Mouse (Mus musculus) urinary bladder, adult 18-20 months (tissue): ENCODE measurements at regions not wholly inside any gene's neighbourhood (a gene's known extent, or its start where the extent isn't known, plus 50 kb on each side); places are given as distances from the start of the nearest gene placed in this dataset.

Source experiments
- DNase-seq, 2 experiments: peaks; one replicate each; pipeline ENCODE4 v3.0.0; 2022; ENCODE audit warnings: low spot score in 2 of 2, mixed read lengths in 2 of 2

DNA sequence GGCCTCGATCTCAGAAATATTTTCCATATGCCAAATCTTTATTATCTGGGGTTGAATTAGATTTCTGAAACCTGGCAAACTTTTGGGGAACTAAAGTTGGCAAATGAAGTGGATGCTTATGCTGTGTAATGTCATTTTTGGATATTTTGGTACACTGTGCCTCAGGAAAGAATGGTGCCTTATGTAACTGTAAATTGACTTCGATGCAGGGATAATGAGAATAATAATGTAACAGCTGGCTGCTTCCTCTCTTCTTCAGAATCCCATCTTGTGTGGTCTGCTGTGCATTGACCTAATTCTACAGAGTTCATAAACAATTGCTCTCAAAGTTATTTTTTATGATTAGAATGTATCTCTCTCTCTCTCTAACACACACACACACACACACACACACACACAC, 545.6 kb downstream of the Tfap2b start:
- no peak for DNase-seq

- no peak for DNase-seq
Observed at GRCm38 (mm10) chr1:19757921-19758436, 549.3 kb downstream of the Tfap2b start.

GRCm38 (mm10) chr1:19766879-19767278, 558.2 kb downstream of the Tfap2b start:
- no peak for DNase-seq

DNA sequence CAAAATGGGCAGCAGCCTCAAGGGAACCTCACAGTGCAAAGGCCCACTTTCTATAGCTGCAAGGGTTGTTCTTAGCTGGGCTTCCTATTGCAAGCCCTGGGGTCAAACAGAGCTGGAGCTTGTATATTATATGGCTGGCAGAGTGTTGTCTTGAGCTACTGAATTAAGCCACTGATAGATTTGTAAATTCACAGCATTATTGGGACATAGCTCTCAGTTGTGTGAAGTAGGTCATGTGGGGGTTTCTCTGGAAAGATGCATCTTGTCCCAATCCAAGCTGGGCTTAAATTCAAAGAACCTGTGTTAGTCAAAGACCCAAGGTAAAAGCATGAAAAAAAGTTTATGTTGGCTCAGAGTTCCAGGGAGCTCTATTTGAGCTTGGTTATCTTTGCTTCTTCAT, 563.6 kb downstream of the Tfap2b start:
- no peak for DNase-seq

GRCm38 (mm10) chr1:19774502-19774901, 565.8 kb downstream of the Tfap2b start:
- no peak for DNase-seq

DNA sequence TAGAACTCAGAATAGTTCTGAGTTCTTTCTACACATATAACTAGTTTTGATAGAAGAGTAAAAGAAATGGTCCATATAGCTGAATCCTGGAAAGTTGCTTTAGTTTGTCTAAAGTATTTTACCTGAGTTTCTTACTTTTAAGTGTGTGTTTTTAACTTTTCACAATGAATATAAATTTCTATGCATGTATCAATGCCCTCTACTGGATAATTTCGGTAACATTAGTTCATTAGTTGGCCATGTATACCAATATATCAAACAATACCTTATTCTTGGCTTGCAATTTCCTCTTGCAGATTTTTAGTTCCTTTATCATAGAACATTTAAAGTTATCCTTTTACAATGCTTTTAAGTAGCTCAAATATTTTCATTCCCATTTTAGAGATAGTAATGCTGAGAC, 568.8 kb downstream of the Tfap2b start:
- DNase-seq = no peak

DNA sequence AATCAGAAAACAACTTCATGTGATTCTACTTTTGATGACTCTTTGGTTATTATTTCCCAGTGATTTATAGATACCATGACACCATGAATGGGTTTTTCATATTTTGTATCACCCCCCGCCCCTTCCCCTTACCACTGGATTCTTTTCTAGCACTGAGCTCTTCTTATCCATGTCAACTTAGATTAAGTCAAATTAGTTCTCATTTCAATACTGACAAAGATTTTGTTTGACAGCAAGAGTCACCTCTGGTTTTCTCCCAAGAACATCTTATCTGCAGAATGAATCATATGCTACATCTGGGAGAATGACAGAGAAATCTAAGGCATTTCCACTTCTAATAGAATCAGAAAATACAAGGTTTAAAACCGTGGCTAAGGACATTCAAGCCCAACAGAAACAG, 578.3 kb downstream of the Tfap2b start:
- no peak for DNase-seq

GRCm38 (mm10) chr1:19794124-19794523, 585.4 kb downstream of the Tfap2b start:
- no peak for DNase-seq

GRCm38 (mm10) chr1:19825887-19826286, 617.2 kb downstream of the Tfap2b start:
- DNase-seq = no peak

DNA sequence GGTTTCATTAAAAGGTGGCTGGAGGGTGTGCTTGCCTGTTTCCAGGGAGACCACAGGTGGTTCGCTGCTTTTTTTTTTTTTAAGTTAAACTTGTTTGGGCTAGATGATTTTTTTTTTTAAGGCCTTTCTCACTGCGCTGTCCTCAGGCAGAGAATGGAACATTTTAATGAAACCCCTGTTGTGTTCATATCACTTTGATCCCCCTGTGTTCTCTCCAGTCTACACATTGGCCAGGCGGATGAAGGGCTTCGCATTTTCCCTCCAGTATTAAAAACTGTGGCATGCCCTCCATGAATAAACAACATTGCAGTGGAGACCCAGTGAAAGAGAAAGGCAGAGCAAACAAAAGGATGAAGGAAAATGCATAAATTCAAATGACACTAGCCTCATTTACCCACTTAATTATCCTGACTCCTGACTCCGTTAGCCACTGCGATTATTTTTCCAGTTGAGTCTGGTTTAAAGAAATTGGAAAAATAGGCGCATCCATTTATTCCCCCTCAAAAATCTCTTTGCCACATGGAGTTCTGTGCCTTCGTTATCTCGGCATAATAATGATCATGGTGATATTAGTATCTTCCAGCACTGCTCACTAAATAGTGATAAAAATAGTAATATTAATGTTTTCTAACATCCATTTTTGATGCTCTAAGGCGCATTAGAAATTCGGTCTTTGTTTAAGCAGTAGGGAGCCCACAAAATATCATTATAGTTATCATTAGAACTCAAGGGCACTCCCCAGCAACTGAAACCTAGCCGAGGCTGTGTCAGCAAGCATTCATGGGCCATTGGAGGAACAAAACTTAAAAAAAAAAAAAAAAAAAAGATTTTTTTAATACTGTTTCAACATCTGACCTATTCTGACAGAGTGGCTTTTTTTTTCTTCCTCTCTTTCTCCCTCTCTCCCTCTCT, 618.0 kb downstream of the Tfap2b start:
- no peak for DNase-seq

DNA sequence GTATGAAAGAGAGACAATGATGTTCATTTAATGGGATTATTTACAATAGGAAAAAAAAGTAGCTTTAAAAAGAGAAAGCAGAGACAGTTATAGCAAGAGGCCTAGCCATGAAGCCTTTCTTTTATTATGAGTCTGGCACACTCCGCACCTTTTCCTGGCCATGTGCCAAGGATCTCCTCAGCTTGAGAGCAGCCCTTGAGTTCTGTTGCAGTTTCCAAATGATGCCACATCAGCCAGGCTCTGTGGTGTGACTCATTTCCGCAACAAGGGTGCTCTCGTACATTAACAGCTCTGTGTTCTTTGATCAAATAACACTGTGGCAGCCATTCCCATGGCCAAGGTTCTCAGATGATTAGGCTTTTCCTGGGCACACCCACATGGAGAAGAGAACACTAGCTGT, 641.2 kb downstream of the Tfap2b start:
- no peak for DNase-seq

DNA sequence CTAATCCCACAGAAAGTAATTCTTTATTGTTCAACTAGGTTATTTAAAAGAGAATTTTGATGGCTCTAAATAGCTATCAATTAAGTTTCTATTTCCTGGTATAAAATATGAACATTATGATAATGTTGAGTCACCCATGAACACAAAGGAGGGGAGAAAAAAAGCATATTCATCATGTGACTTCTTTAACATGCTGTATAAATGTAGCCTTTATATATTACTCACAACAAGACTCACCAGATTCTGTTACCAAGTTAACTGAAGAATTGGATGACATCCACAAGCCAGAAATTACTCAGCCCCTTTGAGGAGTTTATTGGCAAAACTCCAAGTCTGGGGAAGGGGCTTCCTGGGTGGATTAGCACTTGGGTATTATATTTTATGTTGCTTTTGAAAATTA, 648.5 kb downstream of the Tfap2b start:
- no peak for DNase-seq

DNA sequence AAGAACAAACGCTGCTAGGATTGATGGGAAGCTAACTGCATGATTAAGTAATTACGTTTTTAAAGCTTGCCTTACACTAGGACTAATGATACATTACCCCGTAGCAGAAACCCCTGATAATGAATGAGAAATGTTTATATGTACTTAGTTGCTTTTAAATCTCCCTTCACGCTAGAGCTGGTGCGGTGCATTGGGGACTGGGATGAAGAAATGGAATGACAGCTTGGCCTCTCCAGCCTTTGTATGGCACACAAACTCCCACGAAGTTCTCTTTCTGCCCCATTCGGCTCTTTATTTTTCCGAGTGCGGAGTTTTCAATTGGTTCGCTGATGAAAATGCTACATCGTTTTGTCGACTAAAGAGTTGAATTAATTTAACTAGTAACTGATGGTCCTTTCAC, 659.8 kb downstream of the Tfap2b start:
- DNase-seq = no peak

GRCm38 (mm10) chr1:19881193-19881592, 672.5 kb downstream of the Tfap2b start:
- DNase-seq = peak in 1 of 2 experiments; percentile 8

DNA sequence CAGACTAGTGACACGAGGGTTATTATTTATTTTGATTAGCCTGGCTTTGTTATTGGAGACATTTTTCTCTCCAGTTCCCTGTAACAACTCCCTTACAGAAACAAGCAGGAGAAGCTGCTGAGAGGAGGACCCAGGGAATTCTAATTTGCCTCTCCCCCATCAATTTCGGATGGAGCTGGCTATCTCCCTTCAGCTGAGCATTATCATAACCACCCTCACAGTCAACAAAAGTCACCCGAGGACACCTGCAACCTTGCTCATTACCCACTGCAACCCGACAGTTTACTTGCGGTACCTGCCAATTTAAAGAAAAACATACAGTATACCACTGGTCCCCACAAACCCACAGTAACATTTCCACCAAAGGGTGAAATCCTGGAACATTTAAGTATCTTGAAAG, 690.7 kb downstream of the Tfap2b start:
- DNase-seq = no peak

DNA sequence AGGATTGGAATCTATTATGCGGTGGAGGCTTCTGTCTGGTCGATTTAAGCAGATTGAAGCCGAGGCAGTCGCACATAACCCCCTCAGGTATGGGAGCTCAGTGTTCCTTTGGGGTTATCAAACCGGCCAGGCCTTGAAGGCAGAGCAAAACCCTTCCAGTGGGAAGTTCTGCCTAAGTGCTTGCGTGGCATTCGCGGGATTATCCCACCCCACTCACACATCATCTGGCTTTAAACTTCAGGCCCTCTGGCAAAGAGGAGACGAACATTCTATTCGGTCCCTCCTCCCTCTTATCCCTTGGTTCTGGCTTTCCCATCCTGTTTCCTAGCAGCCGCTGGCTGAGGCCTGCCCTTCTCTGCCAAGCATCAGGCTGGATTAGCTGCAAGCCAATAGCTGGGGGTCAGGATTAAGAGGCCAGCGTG, 691.2 kb downstream of the Tfap2b start:
- no peak for DNase-seq

GRCm38 (mm10) chr1:19900983-19901531, 692.3 kb downstream of the Tfap2b start:
- no peak for DNase-seq

GRCm38 (mm10) chr1:19912194-19912846, 703.6 kb downstream of the Tfap2b start:
- no peak for DNase-seq

- no peak for DNase-seq
Observed at GRCm38 (mm10) chr1:19918762-19919161, 699.1 kb downstream of the Pkhd1 start.

GRCm38 (mm10) chr1:19927192-19927591, 690.7 kb downstream of the Pkhd1 start:
- DNase-seq = no peak

DNA sequence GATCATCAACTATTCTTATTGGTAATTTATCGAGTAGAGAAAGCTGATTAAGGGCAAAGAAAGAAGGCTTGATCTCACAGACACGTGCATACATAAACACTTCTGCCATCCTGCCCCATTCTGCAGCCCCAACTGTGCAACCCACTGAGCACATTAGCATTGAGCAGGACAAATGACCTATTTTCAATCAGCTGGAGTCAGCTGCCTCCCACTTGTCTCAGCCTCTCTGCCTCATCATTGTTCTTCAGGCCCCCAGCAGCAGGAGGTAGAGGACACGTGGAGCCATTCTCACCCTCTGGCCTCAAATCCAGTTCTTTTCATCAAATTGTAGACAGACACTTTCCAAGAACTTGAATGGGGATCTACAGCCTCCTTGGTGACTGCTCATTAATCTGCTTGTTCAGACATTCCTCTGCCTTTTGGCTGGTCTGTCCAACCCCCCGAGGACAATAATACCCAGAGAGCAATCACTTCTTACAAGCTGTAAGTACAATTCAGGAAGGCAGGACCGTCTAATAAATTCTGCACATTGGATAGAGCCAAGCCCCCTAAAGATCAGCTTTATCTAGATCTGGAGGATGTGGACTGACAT, 690.0 kb downstream of the Pkhd1 start:
- DNase-seq = no peak

- DNase-seq = no peak
Observed at GRCm38 (mm10) chr1:19951050-19951679, 666.7 kb downstream of the Pkhd1 start.
